Mouse (Mus musculus): ENCODE data around the gene Polr2g.

The Polr2g gene

GRCm38 (mm10) chr19:8818301-8818798, 20.0 kb upstream of the Polr2g start:
- DNase-seq (ENCODE audit: low spot score in 2 of 2): no peak

GRCm38 (mm10) chr19:8817001-8817400, 18.6 kb upstream of the Polr2g start:
- no peak for DNase-seq (ENCODE audit: low spot score in 2 of 2)

GRCm38 (mm10) chr19:8815812-8816211, 17.4 kb upstream of the Polr2g start:
- no peak for DNase-seq (ENCODE audit: low spot score in 2 of 2)

- DNase-seq (ENCODE audit: low spot score in 2 of 2): no peak
Observed at GRCm38 (mm10) chr19:8806810-8807209, 8.4 kb upstream of the Polr2g start.

GRCm38 (mm10) chr19:8803879-8804660, 5.7 kb upstream of the Polr2g start:
- no peak for DNase-seq (ENCODE audit: low spot score in 2 of 2)

GRCm38 (mm10) chr19:8803204-8803780, 4.9 kb upstream of the Polr2g start:
- DNase-seq (ENCODE audit: low spot score in 2 of 2): no peak

- peak; percentile 96 to 97 for DNase-seq (ENCODE audit: low spot score in 2 of 2)
Observed at GRCm38 (mm10) chr19:8802130-8802821, 3.9 kb upstream of the Polr2g start, which contains the start of gene Zbtb3. Zbtb3 (plus strand) TSS chr19:8802555.

- no peak for DNase-seq (ENCODE audit: low spot score in 2 of 2)
Observed at GRCm38 (mm10) chr19:8798947-8799315, 554 bp upstream of the Polr2g start.

- no peak for DNase-seq (ENCODE audit: low spot score in 2 of 2)
Observed at GRCm38 (mm10) chr19:8790171-8790570, 8.2 kb downstream of the Polr2g start.

GRCm38 (mm10) chr19:8789171-8789570, 9.2 kb downstream of the Polr2g start:
- DNase-seq (ENCODE audit: low spot score in 2 of 2): no peak

- DNase-seq (ENCODE audit: low spot score in 2 of 2): no peak
Observed at GRCm38 (mm10) chr19:8788521-8788920, 9.9 kb downstream of the Polr2g start.

GRCm38 (mm10) chr19:8786008-8786781, 12.2 kb downstream of the Polr2g start, which contains the start of gene Taf6l:
Taf6l (minus strand) TSS chr19:8786417.
- peak; percentile 88 to 95 for DNase-seq (ENCODE audit: low spot score in 2 of 2)

- DNase-seq (ENCODE audit: low spot score in 2 of 2): no peak
Observed at GRCm38 (mm10) chr19:8774951-8775421, 23.4 kb downstream of the Polr2g start.

GRCm38 (mm10) chr19:8774086-8774835, 24.1 kb downstream of the Polr2g start, which contains the start of gene Tmem179b:
Tmem179b (minus strand) TSS chr19:8774467.
- peak; percentile 97 to 98 for DNase-seq (ENCODE audit: low spot score in 2 of 2)

GRCm38 (mm10) chr19:8773409-8773808, 25.0 kb downstream of the Polr2g start:
- no peak for DNase-seq (ENCODE audit: low spot score in 2 of 2)

- DNase-seq (ENCODE audit: low spot score in 2 of 2): no peak
Observed at GRCm38 (mm10) chr19:8772996-8773395, 25.4 kb downstream of the Polr2g start.

GRCm38 (mm10) chr19:8770567-8771270, 27.7 kb downstream of the Polr2g start, which contains the start of gene Tmem223:
Tmem223 (plus strand) TSS chr19:8770996.
- peak; percentile 80 to 85 for DNase-seq (ENCODE audit: low spot score in 2 of 2)

- DNase-seq (ENCODE audit: low spot score in 2 of 2): no peak
Observed at GRCm38 (mm10) chr19:8765562-8765961, 32.8 kb downstream of the Polr2g start.

- no peak for DNase-seq (ENCODE audit: low spot score in 2 of 2)
Observed at GRCm38 (mm10) chr19:8763276-8763675, 35.1 kb downstream of the Polr2g start.

GRCm38 (mm10) chr19:8760757-8761156, 37.6 kb downstream of the Polr2g start:
- no peak for DNase-seq (ENCODE audit: low spot score in 2 of 2)

All from right cerebral cortex, adult 2 months (tissue).